Mouse (Mus musculus): ENCODE data around the gene Snx30. TPM values are rescaled to one million over a fixed set of nuclear protein-coding genes. Genes with fewer than 3 reads are reported as not detected.
"Not testable (repeated sequence)": the region's sequence is repeated elsewhere in the genome, so short reads cannot be mapped to it uniquely, and the experiment has no call there.

The Snx30 gene
- total RNA-seq (2021), result 1 to 10 TPM; 5.3 to 6.6 TPM
- 0.90 and 2.4 TPM in 2 replicates for polyA plus RNA-seq (2012; rRNA removed)
- long read RNA-seq, full-length matches to known transcripts, result 1 of 2 reads
- long read RNA-seq, partial matches to known transcripts, result 1 of 2 reads
- long read RNA-seq, other reads (novel, unspliced or antisense), result 0 of 2 reads

DNA sequence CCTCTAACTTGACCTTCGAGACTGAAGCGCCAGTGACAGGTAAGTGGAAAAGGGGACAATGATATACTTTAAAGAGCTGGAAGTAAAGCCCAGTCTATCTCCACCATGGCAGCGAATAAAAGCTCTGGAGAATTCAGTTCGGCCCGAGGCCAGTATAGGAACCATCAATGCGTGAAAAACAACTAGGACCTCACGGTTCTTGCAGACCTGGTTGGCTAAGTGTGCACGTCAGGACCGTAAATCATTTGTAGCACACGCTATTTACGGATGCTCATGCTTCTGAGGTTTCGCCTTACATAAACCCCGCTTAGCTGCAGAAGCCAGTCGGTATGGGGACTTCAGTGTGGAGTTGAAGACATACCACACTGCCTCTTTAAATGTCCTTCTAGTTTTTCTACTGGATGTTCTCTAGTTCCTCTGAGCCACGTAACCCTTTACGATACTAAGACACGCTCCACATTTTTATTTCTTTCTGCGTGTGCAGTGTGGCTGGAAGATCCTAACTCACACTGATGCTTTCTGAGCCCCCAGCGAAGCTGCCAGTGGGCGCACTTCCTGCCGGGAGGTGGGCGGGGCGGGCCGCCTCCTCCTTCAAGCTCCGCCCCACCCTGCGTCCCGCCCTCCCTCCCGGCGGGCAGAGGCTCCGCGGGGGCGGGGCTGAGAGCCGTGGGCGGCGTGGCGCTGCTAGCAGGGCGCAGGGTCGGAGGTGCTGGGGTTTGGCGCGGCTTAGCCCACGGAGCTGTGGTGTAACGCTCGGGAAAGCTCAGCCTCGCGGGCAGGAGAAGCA, at the start of gene Snx30:
TSS of gene Snx30 (plus strand) at position 660 of the 787 bp plus-strand sequence.
- peak; percentile 95 for DNase-seq

DNA sequence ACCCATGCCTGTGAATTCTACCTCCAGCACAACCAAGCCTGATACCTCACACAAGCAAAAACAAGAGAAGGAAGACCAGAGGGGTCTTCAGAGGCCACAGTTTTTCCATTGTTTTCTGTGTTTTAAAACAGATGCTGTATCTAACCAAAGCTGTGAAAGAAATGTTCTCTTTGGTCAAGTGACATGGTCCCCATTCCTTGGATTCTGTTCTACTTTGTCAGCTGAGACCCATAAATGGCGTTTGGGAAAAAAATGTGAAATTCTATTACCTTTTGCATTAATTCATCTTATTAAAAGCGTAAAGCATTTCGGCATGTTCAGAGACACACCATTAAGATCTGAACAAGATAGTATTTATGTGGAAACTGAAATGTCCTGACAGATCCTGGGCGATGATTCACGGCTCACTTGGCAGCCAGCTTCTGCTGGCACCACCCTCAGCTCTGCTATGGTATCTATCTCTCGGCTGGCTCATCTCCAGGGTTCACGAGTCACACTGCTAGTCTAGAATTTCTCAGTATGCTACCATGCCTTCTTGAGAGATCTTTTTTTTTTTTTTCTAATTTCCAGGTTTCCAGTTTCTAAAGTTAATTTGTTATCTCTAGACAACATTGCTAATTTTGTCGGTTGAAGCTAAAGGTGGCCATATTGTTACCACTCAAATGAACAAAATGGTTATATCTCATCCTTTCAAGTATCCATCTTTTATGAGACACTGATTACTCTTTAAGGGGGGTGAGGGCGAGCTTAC, 49.1 kb upstream of the Snx30 start:
- DNase-seq, result peak; percentile 90

DNA sequence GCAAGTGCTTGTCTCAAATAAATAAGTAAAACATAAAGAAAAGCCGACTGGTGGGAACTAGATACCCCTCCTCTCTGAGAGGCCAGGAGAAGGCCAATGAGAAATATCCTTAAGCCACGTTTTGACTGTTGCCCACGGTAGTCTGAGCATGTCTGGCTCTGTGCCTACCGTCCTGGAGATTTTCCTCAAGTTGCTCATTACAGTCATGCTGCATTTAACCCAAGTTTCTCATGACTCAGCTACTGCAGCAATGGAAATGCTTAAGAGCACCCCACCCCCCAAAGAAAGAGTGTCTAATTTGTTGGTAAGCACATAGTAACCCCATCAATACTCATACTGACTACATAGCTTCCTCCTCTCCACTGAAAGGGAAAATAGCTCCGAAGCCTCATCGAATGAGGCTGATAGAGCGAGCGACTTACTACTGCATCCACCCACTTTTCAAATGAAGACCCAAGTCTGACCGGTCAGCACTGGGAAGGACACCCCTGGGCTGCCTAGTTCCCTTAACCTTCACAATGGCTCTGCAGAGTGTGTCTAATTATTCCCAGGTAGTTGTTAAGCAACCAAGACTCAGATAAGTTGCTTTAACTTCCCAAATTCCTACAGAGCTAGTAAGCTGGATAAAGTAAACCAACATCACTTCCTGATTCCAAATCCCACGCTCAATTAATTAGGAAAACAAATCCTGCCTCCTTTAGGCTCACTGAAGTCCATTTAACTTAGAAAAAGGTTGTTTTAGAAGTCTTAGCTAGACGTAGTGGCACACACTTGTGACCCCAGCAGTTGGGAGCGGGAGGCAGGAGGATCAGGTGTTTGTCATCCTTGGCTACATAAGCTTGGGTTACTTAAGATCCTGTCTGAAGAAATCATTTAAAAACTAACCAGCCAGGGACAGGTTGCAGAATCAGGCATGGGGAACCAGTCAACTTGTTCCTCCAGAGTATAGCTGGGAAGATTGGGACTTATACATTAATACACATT, 47.9 kb upstream of the Snx30 start:
- no peak for DNase-seq

DNA sequence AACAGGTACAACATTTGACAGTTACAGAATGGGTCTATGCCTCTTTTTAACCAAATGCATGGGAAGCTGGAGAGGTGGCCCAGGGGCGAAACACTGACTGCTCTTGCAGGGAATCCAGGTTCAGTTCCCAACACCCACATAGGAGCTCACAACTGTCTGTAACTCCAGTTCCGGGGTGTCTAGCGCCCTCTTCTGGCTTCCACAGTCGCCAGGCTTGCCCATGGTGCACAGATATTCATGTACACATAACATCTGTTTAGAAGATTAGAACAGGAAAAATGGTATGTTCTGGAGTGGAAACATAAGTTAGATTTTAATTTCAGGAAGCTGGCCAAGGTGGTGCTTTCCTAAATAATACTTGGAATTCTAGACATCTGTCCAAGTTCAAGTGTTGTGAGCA, 45.6 kb upstream of the Snx30 start:
- no peak for DNase-seq

DNA sequence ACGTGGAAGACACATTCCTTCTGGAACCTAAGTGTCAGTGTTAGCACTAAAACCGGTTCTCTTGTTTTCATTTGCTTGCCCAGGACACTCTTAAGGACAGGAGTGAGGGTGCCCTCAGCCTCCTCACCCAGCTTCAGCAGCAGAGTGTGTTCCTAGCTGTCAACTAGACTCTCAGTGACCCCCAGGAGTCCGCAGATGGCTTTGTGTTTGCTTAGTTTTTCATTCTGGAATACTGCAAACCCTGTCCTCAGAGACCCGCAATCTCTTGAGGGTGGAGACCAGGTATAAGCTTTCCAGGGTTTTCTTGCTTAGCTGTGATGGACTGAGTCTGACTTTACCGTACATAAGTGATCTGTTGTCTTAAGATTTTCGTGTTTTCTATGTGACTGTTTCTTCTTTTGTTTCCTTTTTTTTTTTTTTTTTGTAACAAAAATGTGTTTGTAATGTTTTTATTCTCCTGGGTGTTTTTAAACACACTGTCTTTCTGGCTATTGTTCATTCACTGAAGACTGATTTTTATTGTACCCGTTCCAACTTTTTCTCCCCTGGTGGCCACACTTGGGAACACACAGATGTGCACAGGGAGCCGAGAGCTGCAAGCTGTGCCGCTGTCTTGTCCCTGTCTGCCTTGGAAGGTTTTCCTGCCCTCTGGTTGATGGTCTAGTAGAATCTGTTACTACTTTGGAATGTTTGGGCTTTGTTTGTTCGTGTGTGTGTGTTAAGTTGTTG, 44.8 kb upstream of the Snx30 start:
- peak; percentile 66 for DNase-seq

DNA sequence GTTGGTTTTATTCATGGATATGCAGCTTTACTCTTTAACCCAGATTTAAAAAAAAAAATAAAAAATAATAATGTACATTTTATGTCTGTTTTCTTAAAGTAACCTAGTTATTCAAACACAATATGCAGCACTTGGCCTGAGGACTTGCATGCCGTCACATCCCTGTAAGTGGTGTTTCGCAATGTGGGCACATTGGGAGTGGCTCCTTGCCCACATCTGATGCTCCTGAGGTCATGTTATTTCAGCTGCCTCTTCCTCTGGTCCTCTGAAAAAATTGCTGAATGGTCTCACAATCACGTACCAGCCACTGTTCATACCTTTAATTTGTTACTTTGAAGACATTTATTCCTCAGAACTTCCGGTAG, 44.3 kb upstream of the Snx30 start:
- DNase-seq, result peak; percentile 51

DNA sequence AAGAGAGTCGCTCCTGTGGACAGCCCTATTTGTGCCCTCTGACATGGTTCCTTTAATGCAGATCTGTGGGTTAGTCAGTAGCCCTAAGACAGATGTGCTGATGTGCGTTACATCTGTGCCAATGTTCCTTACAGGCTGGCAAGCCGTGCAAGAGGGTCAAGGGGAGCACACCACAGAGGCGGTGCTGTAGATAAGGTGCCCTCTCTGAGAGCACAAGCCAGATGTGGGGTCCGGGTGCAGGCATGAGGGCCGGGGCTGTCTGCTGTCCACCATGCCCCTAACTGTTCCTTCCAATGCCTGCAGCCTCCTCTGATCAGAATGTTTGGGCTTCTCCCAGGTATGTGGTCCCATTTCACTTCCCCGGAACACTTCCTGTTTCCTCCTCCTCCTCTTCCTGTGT, 40.7 kb upstream of the Snx30 start:
- no peak for DNase-seq

DNA sequence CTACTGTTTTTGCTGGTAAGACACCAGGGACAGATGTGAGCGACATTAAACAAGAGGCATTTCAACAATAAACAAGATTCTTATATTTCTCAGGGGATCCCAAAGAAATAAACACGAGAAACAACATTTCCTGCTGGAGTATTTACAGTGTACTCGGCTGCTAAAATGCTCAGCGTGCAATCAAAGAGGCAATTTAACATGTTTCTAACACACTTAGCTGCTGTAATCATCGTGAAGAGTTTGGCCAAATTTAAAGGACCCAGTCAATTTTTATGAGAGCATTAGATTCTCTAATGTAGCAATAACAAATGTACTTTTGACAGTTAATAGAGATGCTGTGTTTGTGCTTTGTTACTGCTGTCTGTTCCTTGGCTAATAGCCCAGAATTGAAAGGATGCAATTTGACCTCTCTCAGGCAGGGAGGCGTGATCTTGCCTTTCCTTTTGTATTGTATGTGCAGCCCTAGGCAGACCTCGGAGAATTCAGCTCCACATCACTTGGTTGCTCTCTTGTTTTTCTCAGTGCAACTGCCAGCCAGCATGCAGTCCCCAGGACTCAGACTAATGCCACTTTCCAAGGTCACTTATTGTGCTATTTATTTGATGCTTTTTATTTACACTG, 40.1 kb upstream of the Snx30 start:
- DNase-seq, result peak; percentile 31

DNA sequence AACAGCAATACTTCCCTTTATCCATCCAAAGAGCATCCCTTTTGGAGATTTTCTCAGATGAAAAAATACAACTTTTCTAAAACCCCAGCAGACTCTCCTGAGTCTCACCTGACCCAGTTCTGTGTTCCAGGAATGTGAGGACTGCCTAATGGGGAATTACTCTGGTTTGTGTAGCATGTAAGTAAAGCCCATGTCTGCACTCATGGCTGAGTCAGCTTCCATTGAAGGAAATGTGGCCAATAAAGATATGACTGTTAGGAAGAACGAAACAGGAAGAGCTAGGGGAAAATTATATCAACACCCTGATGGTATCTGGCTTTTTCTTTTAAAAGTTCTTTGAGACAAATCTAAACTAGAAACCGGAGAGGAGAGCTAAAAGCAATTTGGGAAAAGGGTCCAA, 37.9 kb upstream of the Snx30 start:
- no peak for DNase-seq

DNA sequence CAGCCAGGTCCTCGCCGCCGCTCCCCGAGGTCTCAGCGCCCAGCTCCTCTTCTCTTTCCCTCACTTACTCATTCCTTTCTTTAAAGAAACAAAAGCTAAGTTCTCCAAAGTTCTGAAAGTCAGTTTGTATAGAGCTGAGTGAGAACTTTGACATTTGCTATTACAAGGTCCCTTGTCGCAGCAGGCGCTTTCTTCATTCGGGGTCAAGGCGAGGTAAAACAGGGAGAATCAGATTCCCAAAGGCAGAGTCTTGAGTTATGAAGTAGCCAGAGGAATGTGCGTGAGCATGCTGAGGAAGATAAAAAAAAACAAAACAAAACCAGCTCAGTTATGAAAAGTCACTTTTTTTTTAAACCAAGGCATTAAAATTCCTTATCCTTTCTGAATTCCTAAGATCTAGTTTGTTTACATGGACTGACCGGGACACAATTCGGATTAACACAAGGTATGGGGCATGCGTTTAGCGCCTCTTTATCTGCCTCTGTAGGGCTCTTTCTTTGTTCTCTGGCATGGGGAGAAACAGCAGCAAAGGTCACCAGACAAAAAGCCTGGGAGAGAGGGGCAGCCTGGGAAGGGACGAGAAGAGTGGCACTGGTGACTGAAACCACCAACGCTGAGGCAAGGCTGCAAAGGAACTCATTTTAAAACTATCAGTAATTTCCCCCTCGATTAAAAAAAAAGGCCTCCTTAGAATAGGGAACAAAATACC, 33.3 kb upstream of the Snx30 start:
- DNase-seq, result peak; percentile 63

DNA sequence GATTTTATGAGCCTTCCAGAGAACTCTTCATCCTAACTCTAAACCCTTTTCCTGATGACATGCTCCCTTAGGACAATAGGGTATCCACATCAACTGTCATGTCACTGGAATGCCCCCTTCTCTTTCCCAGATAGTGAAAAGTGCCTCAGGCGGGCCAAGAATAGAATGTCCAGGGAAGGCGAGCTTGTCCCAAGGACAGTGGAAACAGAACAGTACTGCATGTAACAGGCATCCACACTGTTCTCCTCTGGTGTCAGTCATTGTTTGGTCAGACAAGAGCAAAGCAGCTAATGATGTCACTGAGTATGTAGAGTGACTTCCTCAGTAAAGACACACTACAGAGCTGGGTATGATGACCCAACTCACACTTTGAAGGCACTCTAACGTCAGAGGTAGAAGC, 27.8 kb upstream of the Snx30 start:
- no peak for DNase-seq

DNA sequence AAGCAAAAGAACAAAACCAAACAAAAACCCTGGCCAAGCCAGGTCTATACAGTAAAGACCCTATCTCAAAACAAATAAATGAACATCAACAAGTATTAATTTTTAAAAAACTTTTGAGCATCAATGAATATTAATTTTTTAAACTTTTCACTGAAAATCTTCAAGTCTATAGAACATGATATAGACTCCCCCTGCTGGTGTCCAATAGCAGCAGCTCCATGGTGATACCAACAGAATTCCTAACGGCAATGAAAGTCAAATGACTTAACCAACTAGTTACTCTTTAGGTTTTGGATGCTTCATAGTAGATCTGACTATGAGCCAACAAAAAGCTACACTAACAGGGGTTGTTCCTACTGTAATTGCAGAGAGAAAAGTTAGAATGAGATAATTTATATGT, 25.1 kb upstream of the Snx30 start:
- DNase-seq, result no peak

DNA sequence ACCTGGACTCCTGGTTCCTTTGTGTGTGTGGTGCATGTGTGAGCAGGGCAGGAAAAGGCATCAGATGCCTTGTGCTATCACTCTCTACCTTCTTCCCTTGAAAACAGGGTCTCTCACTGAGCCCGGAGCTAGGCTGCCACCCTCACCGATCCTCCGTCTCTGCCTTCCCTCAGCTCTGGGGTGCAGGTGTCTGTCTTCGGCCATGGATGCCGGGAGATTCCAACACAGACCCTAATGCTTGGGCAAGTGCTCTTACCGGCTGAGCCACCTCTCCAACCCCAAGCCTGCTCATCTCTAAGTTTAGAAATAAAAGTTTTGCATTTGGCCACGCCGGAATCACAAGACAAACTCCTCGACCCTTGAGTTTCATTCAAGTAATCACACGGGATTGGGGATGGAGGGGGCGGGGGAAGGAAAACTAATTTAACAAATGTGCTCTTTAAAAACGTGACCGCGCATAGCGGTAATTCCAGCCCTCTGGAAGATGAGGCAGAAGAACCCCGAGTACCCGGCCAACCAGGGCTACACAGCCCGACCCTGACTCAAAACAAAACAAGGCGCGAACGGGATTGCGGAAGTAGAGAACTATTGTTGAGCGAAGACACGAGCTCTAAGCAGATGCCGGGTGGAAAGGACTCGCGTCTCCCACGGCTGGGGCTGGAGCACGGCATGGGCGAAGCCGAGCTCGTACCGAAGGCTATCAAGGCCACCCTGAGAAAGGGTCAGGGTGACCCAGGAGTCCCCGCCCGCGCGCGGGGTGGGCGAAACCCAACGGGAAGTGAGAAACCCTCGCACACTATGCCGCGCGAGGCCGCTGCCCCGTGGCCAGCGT, 22.6 kb upstream of the Snx30 start:
- DNase-seq, result peak; percentile 13

DNA sequence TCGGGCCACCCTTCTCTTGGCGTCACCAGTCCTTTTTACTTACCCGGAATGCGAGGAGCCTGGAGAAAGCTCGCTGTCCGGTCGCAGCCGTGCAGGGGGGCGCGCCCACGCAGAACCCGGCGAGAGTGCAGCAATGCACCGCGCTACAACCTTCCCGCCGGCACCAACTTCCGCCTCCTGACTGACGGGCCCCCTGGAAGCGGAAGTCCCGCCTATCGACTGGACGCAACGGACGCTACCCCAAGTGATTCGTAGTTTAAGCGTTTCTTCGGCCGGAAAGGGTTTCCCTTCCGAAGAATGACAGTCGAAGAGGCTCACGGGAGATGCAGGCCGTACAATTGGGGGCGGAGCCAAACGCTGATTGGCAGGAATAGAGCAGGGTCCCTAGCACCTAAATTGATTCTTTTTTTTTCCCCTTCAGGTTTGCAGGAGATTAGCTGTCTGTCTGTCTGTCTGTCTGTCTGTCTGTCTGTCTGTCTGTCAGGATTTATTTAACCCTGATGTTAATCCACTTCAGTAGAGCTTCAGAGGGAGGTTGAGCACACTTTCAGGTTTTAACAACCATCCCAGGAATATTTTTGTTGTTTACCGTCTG, 21.9 kb upstream of the Snx30 start:
- DNase-seq, result peak; percentile 96

DNA sequence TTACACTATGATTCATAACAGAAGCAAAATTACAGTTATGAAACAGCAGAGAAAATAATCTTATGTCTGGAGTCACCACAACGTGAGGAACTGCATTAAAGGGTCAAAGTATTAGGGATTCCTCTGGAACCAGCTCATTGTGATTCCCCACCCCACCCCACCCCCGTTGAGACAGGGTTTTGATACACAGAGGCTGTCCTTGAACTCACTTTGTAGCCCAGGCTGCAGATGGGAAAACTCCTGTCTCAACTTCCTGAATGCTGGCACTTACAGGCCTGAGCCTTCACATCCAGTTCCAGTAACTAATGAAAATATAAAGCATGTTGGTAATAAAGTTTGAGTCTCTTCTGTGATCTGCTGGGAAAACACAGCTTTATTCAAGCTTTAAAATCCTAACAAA, 20.2 kb upstream of the Snx30 start:
- no peak for DNase-seq

DNA sequence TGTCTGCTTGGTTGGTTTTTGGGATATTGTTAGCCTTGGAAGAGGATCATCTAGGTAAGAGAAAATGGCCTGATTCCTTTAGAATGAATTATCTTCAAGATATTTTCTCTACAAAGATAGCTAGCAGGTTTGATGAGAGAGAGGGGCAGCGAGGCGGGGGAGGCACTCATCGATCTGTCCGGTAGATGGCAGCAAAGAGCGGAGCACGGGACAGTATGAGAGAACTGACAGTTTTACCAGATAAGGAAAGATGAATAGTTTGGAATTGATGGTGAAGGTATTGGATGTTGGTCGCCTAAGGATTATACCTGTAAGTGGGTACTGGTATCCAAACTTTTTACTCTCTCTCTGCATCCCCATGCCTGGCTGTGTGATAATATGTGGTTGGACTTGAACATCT, 19.0 kb upstream of the Snx30 start:
- DNase-seq, result peak; percentile 69

DNA sequence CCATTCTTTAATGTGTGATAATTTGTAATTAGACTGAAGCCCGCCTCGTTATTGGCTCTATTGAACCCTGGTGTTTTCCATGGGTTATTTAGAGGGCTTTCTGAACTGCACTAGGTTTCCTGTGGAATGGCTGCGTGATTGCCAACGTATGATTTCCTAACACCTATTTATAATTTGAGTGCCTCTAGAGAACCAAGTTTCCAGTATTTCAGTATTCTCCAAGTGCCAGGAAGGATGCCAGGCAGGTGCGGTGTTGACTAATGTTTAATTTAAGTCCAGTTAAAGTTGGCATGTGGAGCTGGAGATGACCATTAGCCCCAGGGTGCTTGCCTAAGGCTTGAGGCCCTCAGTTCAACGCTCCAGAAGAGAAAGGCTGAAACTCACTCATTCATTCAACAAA, 18.5 kb upstream of the Snx30 start:
- no peak for DNase-seq

DNA sequence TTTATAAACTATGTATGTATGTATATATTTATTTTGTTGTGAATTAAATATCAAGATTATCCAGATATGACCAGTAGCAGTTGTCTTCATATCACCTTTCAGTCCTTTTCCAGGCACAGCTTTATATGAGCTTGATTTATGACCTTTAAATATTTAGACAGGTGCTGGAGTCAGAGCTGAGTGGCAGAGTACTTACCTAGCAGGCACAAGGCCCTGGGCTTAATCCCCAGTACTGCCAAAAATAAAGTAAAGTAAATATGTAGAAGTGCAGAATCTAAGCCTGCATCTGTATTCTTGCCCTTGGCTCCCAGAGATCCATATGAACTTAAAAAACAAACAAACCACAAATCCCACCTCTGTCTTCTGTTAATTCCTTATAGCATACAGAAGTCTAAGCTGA, 16.6 kb upstream of the Snx30 start:
- no peak for DNase-seq

DNA sequence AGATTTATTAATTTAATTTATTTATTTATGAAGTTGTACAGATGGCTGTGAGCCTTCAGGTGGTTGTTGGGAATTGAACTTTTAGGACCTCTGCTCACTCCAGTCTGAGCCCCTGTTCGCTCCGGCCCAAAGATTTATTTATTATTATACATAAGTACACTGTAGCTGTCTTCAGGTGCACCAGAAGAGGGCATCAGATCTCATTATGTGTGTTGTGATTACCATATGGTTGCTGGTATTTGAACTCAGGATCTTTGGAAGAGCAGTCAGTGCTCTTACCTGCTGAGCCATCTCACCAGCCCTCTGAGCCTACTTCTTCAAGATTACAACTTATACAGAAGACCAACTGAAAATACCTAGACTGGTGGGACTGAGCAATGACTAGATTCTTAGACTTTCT, 12.0 kb upstream of the Snx30 start:
- DNase-seq, result not testable (repeated sequence)
